Mouse (Mus musculus): ENCODE measurements around the gene Itga6. TPM values are rescaled to one million over a fixed set of nuclear protein-coding genes. Genes with fewer than 3 reads are reported as not detected.
"Not testable (repeated sequence)": the region's sequence is repeated elsewhere in the genome, so short reads cannot be mapped to it uniquely, and the experiment has no call there.

The Itga6 gene
- polyA plus RNA-seq, 1 experiment from 2014 or later, result 51.6 TPM

DNA sequence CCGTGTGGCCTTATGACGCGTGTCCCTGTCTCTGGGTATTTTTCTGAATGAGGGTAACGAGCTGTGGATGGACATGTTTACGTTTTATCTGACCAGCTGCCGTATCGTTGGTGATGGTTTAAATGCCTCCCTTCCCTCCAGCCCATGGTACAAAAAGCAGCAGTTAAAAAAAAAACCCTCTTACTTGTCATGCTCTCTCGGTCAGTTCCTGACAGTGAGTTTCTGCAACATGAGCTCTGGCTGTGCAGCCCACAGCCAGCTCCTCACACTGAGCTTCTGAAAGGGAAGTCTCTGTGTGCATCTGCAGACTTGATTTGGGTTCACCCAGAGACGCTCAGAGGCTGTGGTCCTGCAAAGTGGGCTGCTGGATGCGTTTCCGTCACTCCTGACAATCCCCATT lies 83.5 kb downstream of the Itga6 start:
- no peaks in the 10 kb centered on the region for H3K27me3 ChIP-seq
- H3K4me1 ChIP-seq, result no peaks in the 10 kb centered on the region
- H3K36me3 ChIP-seq, result peaks cover 3% of the 10 kb centered on the region; the same call in 1 of the 2 replicates
- no peak overlapping the region for H3K4me2 ChIP-seq (replicated peaks)
- no peak overlapping the region for H3K9ac ChIP-seq
- no peak for ATAC-seq (ENCODE audit: insufficient number of reproducible peaks, low FRiP score, low TSS enrichment, low read depth)
- no peak overlapping the region for H3K4me3 ChIP-seq (replicated peaks)
- H3K9me3 ChIP-seq (replicated peaks), result no peaks in the 10 kb centered on the region
- no peak overlapping the region for H3K27ac ChIP-seq (replicated peaks)
- 65% methylated on average over 11 of the region's 11 CpGs for WGBS

GRCm38 (mm10) chr2:71833626-71834025 lies 88.2 kb downstream of the Itga6 start:
- H3K36me3 ChIP-seq, result no peaks in the 10 kb centered on the region; the same call in 1 of the 2 replicates
- H3K9me3 ChIP-seq (replicated peaks), result no peaks in the 10 kb centered on the region
- no peak overlapping the region for H3K4me3 ChIP-seq (replicated peaks)
- ATAC-seq (ENCODE audit: insufficient number of reproducible peaks, low FRiP score, low TSS enrichment, low read depth), result no peak
- H3K9ac ChIP-seq, result no peak overlapping the region
- WGBS, result 77% methylated on average over 6 of the region's 6 CpGs
- no peaks in the 10 kb centered on the region for H3K27me3 ChIP-seq
- no peak overlapping the region for H3K27ac ChIP-seq (replicated peaks)
- H3K4me2 ChIP-seq (replicated peaks), result no peak overlapping the region
- no peaks in the 10 kb centered on the region for H3K4me1 ChIP-seq

DNA sequence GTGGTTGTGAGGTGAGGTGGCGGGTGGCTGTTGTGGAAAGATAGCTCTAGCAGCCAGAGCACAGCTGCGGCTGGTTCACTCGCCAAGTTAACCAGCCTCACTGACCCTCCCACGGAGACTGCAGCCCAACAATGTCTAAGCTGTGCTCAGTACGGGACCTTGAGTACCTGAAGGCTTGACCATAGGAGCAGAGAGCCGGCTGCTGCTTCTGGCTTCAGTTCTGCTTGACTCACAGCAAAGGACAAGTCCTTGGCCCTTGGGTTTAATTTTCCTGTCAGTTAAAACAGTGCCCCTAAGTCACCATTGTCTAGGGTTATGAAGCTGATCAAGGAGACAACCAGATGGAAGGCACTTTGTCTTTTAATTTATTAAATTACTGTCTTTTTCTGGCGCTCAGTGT lies 89.0 kb downstream of the Itga6 start:
- H3K9ac ChIP-seq, result no peak overlapping the region
- no peak overlapping the region for H3K4me2 ChIP-seq (replicated peaks)
- no peaks in the 10 kb centered on the region for H3K27me3 ChIP-seq
- H3K4me3 ChIP-seq (replicated peaks), result no peak overlapping the region
- ATAC-seq (ENCODE audit: insufficient number of reproducible peaks, low FRiP score, low TSS enrichment, low read depth), result no peak
- 63% methylated on average over 7 of the region's 7 CpGs for WGBS
- H3K27ac ChIP-seq (replicated peaks), result no peak overlapping the region
- H3K9me3 ChIP-seq (replicated peaks), result no peaks in the 10 kb centered on the region
- H3K36me3 ChIP-seq, result no peaks in the 10 kb centered on the region; the same call in 1 of the 2 replicates
- no peaks in the 10 kb centered on the region for H3K4me1 ChIP-seq

DNA sequence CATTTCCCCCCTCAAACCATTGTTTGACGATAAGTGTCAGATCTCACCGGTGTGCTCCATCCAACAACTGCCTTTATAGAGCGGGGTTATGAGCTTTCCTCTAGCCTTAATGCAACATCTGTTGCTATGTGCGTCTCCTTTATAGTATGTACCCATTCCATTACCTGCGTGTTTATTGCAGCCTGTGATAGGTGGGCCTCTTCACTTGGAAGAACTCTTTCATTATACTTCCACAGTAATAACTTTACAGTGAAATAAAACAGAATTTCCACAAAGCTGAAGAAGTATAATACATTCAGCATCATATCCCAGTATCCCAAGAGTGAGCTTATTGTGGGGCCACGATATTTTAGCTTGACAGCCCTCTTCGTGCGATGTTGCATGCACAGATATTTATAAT lies 90.1 kb downstream of the Itga6 start:
- H3K9ac ChIP-seq, result no peak overlapping the region
- no peak for ATAC-seq (ENCODE audit: insufficient number of reproducible peaks, low FRiP score, low TSS enrichment, low read depth)
- WGBS, result 71% methylated on average over 8 of the region's 8 CpGs

GRCm38 (mm10) chr2:71836232-71836631 lies 90.8 kb downstream of the Itga6 start:
- no peak for ATAC-seq (ENCODE audit: insufficient number of reproducible peaks, low FRiP score, low TSS enrichment, low read depth)
- Histone ChIP-seq H3K4me2 (replicated peaks) (no peak overlapping the region), H3K27ac (replicated peaks) (no peak overlapping the region), H3K4me1 (no peaks in the 10 kb centered on the region), H3K9ac (no peak overlapping the region), H3K4me3 (replicated peaks) (no peak overlapping the region), H3K36me3 (peaks cover 7% of the 10 kb centered on the region; the same call in 1 of the 2 replicates), H3K9me3 (replicated peaks) (no peaks in the 10 kb centered on the region), H3K27me3 (no peaks in the 10 kb centered on the region)
- 69% methylated on average over 4 of the region's 4 CpGs for WGBS

More for the DNA sequence above, 90.1 kb downstream of the Itga6 start:
- no peak overlapping the region for H3K27ac ChIP-seq (replicated peaks)
- H3K27me3 ChIP-seq, result no peaks in the 10 kb centered on the region
- no peak overlapping the region for H3K4me2 ChIP-seq (replicated peaks)
- H3K9me3 ChIP-seq (replicated peaks), result no peaks in the 10 kb centered on the region
- H3K36me3 ChIP-seq, result peaks cover 7% of the 10 kb centered on the region; the same call in 1 of the 2 replicates
- no peak overlapping the region for H3K4me3 ChIP-seq (replicated peaks)
- no peaks in the 10 kb centered on the region for H3K4me1 ChIP-seq

DNA sequence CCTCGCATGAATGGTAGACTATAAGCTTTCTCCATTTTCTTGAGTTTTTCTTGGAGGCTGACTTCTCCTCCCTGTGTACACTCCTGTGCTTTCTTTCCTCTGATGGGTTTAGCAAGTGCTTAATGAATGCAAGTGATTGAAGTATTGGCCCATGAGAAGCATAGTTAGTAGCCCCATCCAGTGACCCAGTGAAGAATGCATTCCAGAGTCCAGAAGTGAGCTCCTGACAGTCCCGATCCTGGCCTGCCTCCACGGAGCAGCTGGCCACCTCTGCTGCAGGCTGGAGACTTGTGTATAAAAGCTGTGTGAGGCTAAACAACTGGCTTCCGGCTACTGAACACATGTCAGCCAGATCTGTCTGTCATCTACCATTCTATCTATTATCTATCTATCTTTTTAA lies 91.8 kb downstream of the Itga6 start:
- ATAC-seq (ENCODE audit: insufficient number of reproducible peaks, low FRiP score, low TSS enrichment, low read depth), result no peak
- Histone ChIP-seq H3K4me3 (replicated peaks) (no peak overlapping the region), H3K36me3 (peaks cover 7% of the 10 kb centered on the region; the same call in 1 of the 2 replicates), H3K27me3 (no peaks in the 10 kb centered on the region), H3K4me1 (no peaks in the 10 kb centered on the region), H3K9ac (no peak overlapping the region), H3K4me2 (replicated peaks) (no peak overlapping the region), H3K9me3 (replicated peaks) (no peaks in the 10 kb centered on the region), H3K27ac (replicated peaks) (no peak overlapping the region)
- WGBS, result 59% methylated on average over 4 of the region's 4 CpGs

DNA sequence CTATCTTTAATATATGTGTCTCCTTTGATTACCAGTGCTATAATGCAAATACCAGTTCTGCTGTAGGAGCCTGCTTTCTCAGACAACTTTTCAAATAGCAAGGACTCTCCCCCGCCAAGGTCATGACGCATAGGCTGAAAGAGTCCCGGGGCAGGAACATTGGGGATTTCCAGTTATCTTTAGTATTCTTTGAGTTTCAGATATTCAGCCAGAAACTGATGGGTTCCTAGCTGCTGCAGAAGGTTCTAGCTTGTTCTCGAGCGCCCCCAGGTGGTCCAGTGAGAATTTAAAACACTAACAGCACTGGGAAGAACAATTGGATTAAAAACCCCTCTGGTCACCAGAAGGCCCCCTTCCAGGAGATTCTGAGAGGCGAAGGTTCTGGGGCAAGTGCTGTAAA lies 92.4 kb downstream of the Itga6 start:
- H3K27me3 ChIP-seq, result no peaks in the 10 kb centered on the region
- no peaks in the 10 kb centered on the region for H3K9me3 ChIP-seq (replicated peaks)
- no peak overlapping the region for H3K4me2 ChIP-seq (replicated peaks)
- no peak overlapping the region for H3K27ac ChIP-seq (replicated peaks)
- no peak overlapping the region for H3K4me3 ChIP-seq (replicated peaks)
- no peak overlapping the region for H3K9ac ChIP-seq
- 34% methylated on average over 6 of the region's 6 CpGs for WGBS
- ATAC-seq (ENCODE audit: insufficient number of reproducible peaks, low FRiP score, low TSS enrichment, low read depth), result no peak
- no peaks in the 10 kb centered on the region for H3K4me1 ChIP-seq
- H3K36me3 ChIP-seq, result peaks cover 9% of the 10 kb centered on the region; the same call in 1 of the 2 replicates

DNA sequence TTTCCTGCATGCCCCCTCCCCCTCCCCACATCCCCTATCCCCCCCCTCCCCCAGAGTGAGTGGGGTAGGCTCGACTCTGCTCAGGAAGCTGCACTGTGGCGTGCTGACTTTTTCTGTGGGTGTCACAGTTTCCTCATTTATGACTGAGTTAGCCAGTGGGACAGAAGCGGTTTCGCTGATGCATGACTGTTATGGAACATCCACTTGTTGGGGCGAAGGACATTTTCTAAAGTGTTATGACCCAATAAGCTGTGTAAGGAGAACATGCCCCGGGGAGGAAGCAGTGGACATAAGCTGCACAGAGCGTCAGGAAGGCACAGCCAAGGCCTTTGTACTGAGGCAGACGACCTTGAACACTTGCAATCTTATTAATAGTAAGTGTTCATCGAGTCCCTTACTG lies 97.9 kb downstream of the Itga6 start:
- Histone ChIP-seq H3K27ac (replicated peaks) (no peak overlapping the region), H3K4me1 (no peaks in the 10 kb centered on the region), H3K4me3 (replicated peaks) (no peak overlapping the region), H3K4me2 (replicated peaks) (no peak overlapping the region), H3K9me3 (replicated peaks) (no peaks in the 10 kb centered on the region), H3K9ac (no peak overlapping the region), H3K36me3 (peaks cover 9% of the 10 kb centered on the region; the same call in 1 of the 2 replicates), H3K27me3 (no peaks in the 10 kb centered on the region)
- ATAC-seq (ENCODE audit: insufficient number of reproducible peaks, low FRiP score, low TSS enrichment, low read depth), result no peak
- WGBS, result 80% methylated on average over 9 of the region's 9 CpGs

DNA sequence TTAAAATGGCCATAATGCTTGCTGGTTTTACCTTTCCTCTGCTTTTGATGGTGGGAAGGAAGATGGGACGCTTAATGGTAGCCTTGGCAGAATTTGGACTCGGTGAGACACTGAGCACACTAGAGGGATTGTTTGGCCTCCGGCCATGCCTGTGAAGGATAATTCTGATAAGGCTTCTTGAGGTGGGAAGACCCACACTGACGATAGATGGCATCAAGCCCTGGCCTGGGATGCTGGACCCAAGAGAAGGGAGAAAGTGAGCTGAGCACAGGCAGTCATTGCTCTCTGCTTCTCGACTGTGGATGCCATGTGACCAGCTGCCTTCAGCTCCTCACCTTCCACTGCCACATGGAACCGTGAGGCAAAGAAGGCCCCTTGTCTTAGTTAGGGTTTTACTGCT lies 99.5 kb downstream of the Itga6 start:
- Histone ChIP-seq H3K9me3 (replicated peaks) (no peaks in the 10 kb centered on the region), H3K27me3 (no peaks in the 10 kb centered on the region), H3K9ac (no peak overlapping the region), H3K27ac (replicated peaks) (no peak overlapping the region), H3K4me1 (no peaks in the 10 kb centered on the region), H3K4me2 (replicated peaks) (no peak overlapping the region), H3K36me3 (peaks cover 8% of the 10 kb centered on the region; the same call in 1 of the 2 replicates), H3K4me3 (replicated peaks) (no peak overlapping the region)
- 89% methylated on average over 6 of the region's 6 CpGs for WGBS
- no peak for ATAC-seq (ENCODE audit: insufficient number of reproducible peaks, low FRiP score, low TSS enrichment, low read depth)

GRCm38 (mm10) chr2:71852161-71852560 lies 106.7 kb downstream of the Itga6 start:
- WGBS, result 3% methylated on average over 6 of the region's 8 CpGs
- not testable (repeated sequence) for H3K4me2 ChIP-seq (replicated peaks); ATAC-seq (ENCODE audit: insufficient number of reproducible peaks, low FRiP score, low TSS enrichment, low read depth); H3K4me3 ChIP-seq (replicated peaks); H3K27me3 ChIP-seq; H3K9ac ChIP-seq; H3K9me3 ChIP-seq (replicated peaks); H3K36me3 ChIP-seq; H3K4me1 ChIP-seq; H3K27ac ChIP-seq (replicated peaks)

- 77% methylated on average over 5 of the region's 5 CpGs for WGBS
- Histone ChIP-seq H3K36me3 (peaks cover 4% of the 10 kb centered on the region; the same call in 1 of the 2 replicates), H3K27ac (replicated peaks) (no peak overlapping the region), H3K27me3 (no peaks in the 10 kb centered on the region), H3K9ac (no peak overlapping the region), H3K4me3 (replicated peaks) (no peak overlapping the region), H3K9me3 (replicated peaks) (no peaks in the 10 kb centered on the region), H3K4me2 (replicated peaks) (no peak overlapping the region), H3K4me1 (no peaks in the 10 kb centered on the region)
- no peak for ATAC-seq (ENCODE audit: insufficient number of reproducible peaks, low FRiP score, low TSS enrichment, low read depth)
These were observed 109.7 kb downstream of the Itga6 start for GRCm38 (mm10) chr2:71855076-71855475.

DNA sequence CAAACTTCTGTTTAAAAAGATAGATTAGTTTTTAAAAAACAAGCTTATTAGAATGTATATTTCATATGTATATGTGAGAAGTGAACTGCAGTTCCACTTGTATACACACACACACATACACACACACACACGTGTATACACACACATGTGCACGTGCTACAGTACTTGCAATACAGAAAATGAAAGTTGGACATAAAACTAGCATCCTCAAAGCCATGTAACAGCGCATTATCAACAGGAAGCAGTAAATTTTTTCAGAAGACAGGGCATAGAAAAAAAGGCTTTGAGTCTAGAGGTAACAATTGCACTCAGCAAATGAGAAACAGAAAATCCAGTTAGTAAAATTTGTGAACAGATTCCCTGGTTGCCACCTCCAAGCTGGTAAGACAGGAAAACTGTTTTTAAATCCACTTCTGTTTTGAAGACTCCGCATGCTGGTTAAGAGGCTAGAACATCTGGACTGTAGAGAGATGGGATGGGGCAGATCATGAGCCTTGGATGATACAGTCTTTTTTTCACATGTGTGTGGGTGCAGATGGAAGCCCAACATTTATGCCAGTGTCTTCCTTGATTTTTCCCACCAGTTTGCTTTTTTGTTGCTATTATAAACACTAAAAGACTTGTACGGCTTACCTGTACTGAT lies 118.2 kb downstream of the Itga6 start:
- no peaks in the 10 kb centered on the region for H3K4me1 ChIP-seq
- H3K4me2 ChIP-seq (replicated peaks), result no peak overlapping the region
- ATAC-seq (ENCODE audit: insufficient number of reproducible peaks, low FRiP score, low TSS enrichment, low read depth), result no peak
- no peaks in the 10 kb centered on the region for H3K36me3 ChIP-seq
- no peaks in the 10 kb centered on the region for H3K27me3 ChIP-seq
- no peak overlapping the region for H3K9ac ChIP-seq
- no peaks in the 10 kb centered on the region for H3K9me3 ChIP-seq (replicated peaks)
- H3K27ac ChIP-seq (replicated peaks), result no peak overlapping the region
- WGBS, result 77% methylated on average over 5 of the region's 5 CpGs
- H3K4me3 ChIP-seq (replicated peaks), result no peak overlapping the region
